Mouse (Mus musculus): ENCODE results near the gene Fa2h. TPM values are rescaled to one million over a fixed set of nuclear protein-coding genes. Genes with fewer than 3 reads are reported as not detected.
A peak's percentile ranks its signal among the peaks of the same experiment; 100 is the strongest.

The Fa2h gene
- polyA plus RNA-seq, 1 experiment from 2014 or later: 0.13 TPM

GRCm38 (mm10) chr8:111363489-111363888 is 30.1 kb downstream of the Fa2h start:
- WGBS: 75% methylated on average over 8 of the region's 8 CpGs

GRCm38 (mm10) chr8:111360579-111361209 is 32.9 kb downstream of the Fa2h start:
- Histone ChIP-seq H3K4me3 (ENCODE audit: low read length) (no peak overlapping the region), H3K36me3 (ENCODE audit: control insufficient read depth, insufficient read depth, low read length) (no peaks in the 10 kb centered on the region), H3K9me3 (ENCODE audit: control insufficient read depth, low read length) (no peaks in the 10 kb centered on the region), H3K27ac (ENCODE audit: low read length) (no peak overlapping the region), H3K4me1 (replicated peaks; ENCODE audit: control insufficient read depth, insufficient read depth, low read length) (no peaks in the 10 kb centered on the region), H3K4me2 (ENCODE audit: low read depth, low read length) (no peak overlapping the region), H3K9ac (ENCODE audit: low read length) (no peak overlapping the region), H3K27me3 (ENCODE audit: control insufficient read depth, insufficient read depth, low read depth, low read length) (no peaks in the 10 kb centered on the region)
- WGBS: 54% methylated on average over 7 of the region's 7 CpGs
- peak; percentile 49; the same call in 1 of the 2 replicates for ATAC-seq (ENCODE audit: low read depth)

More at GRCm38 (mm10) chr8:111363489-111363888, 30.1 kb downstream of the Fa2h start:
- Histone ChIP-seq H3K9ac (ENCODE audit: low read length) (no peak overlapping the region), H3K4me2 (ENCODE audit: low read depth, low read length) (no peak overlapping the region), H3K4me3 (ENCODE audit: low read length) (no peak overlapping the region), H3K9me3 (ENCODE audit: control insufficient read depth, low read length) (no peaks in the 10 kb centered on the region), H3K27me3 (ENCODE audit: control insufficient read depth, insufficient read depth, low read depth, low read length) (no peaks in the 10 kb centered on the region), H3K36me3 (ENCODE audit: control insufficient read depth, insufficient read depth, low read length) (no peaks in the 10 kb centered on the region), H3K4me1 (replicated peaks; ENCODE audit: control insufficient read depth, insufficient read depth, low read length) (no peaks in the 10 kb centered on the region), H3K27ac (ENCODE audit: low read length) (no peak overlapping the region)
- no peak for ATAC-seq (ENCODE audit: low read depth)

- Histone ChIP-seq H3K9me3 (ENCODE audit: control insufficient read depth, low read length) (no peaks in the 10 kb centered on the region), H3K4me3 (ENCODE audit: low read length) (no peak overlapping the region), H3K4me2 (ENCODE audit: low read depth, low read length) (no peak overlapping the region), H3K9ac (ENCODE audit: low read length) (no peak overlapping the region), H3K36me3 (ENCODE audit: control insufficient read depth, insufficient read depth, low read length) (no peaks in the 10 kb centered on the region), H3K27ac (ENCODE audit: low read length) (no peak overlapping the region), H3K27me3 (ENCODE audit: control insufficient read depth, insufficient read depth, low read depth, low read length) (no peaks in the 10 kb centered on the region), H3K4me1 (replicated peaks; ENCODE audit: control insufficient read depth, insufficient read depth, low read length) (no peaks in the 10 kb centered on the region)
- no peak for ATAC-seq (ENCODE audit: low read depth)
- 57% methylated on average over 5 of the region's 5 CpGs for WGBS
Measured at GRCm38 (mm10) chr8:111359936-111360335, 33.7 kb downstream of the Fa2h start.

GRCm38 (mm10) chr8:111358905-111359304 is 34.7 kb downstream of the Fa2h start:
- no peaks in the 10 kb centered on the region for H3K4me1 ChIP-seq (replicated peaks; ENCODE audit: control insufficient read depth, insufficient read depth, low read length)
- H3K9ac ChIP-seq (ENCODE audit: low read length): no peak overlapping the region
- no peaks in the 10 kb centered on the region for H3K9me3 ChIP-seq (ENCODE audit: control insufficient read depth, low read length)
- 39% methylated on average over 1 of the region's 1 CpGs for WGBS
- H3K4me2 ChIP-seq (ENCODE audit: low read depth, low read length): no peak overlapping the region
- ATAC-seq (ENCODE audit: low read depth): no peak
- H3K4me3 ChIP-seq (ENCODE audit: low read length): no peak overlapping the region
- no peak overlapping the region for H3K27ac ChIP-seq (ENCODE audit: low read length)
- no peaks in the 10 kb centered on the region for H3K27me3 ChIP-seq (ENCODE audit: control insufficient read depth, insufficient read depth, low read depth, low read length)
- no peaks in the 10 kb centered on the region for H3K36me3 ChIP-seq (ENCODE audit: control insufficient read depth, insufficient read depth, low read length)

- Histone ChIP-seq H3K4me3 (ENCODE audit: low read length) (no peak overlapping the region), H3K4me1 (replicated peaks; ENCODE audit: control insufficient read depth, insufficient read depth, low read length) (no peaks in the 10 kb centered on the region), H3K9me3 (ENCODE audit: control insufficient read depth, low read length) (no peaks in the 10 kb centered on the region), H3K27me3 (ENCODE audit: control insufficient read depth, insufficient read depth, low read depth, low read length) (no peaks in the 10 kb centered on the region), H3K36me3 (ENCODE audit: control insufficient read depth, insufficient read depth, low read length) (no peaks in the 10 kb centered on the region), H3K27ac (ENCODE audit: low read length) (no peak overlapping the region), H3K9ac (ENCODE audit: low read length) (no peak overlapping the region), H3K4me2 (ENCODE audit: low read depth, low read length) (no peak overlapping the region)
- no peak for ATAC-seq (ENCODE audit: low read depth)
- 84% methylated on average over 4 of the region's 4 CpGs for WGBS
Measured at GRCm38 (mm10) chr8:111357433-111357832, 36.2 kb downstream of the Fa2h start.

GRCm38 (mm10) chr8:111353497-111353896 is 40.1 kb downstream of the Fa2h start:
- Histone ChIP-seq H3K9ac (ENCODE audit: low read length) (no peak overlapping the region), H3K4me1 (replicated peaks; ENCODE audit: control insufficient read depth, insufficient read depth, low read length) (no peaks in the 10 kb centered on the region), H3K36me3 (ENCODE audit: control insufficient read depth, insufficient read depth, low read length) (no peaks in the 10 kb centered on the region), H3K4me3 (ENCODE audit: low read length) (no peak overlapping the region), H3K9me3 (ENCODE audit: control insufficient read depth, low read length) (no peaks in the 10 kb centered on the region), H3K27me3 (ENCODE audit: control insufficient read depth, insufficient read depth, low read depth, low read length) (no peaks in the 10 kb centered on the region), H3K4me2 (ENCODE audit: low read depth, low read length) (no peak overlapping the region), H3K27ac (ENCODE audit: low read length) (no peak overlapping the region)
- ATAC-seq (ENCODE audit: low read depth): no peak
- WGBS: 79% methylated on average over 9 of the region's 9 CpGs

- H3K27me3 ChIP-seq (ENCODE audit: control insufficient read depth, insufficient read depth, low read depth, low read length): no peaks in the 10 kb centered on the region
- no peaks in the 10 kb centered on the region for H3K4me1 ChIP-seq (replicated peaks; ENCODE audit: control insufficient read depth, insufficient read depth, low read length)
- no peak overlapping the region for H3K4me2 ChIP-seq (ENCODE audit: low read depth, low read length)
- no peaks in the 10 kb centered on the region for H3K9me3 ChIP-seq (ENCODE audit: control insufficient read depth, low read length)
- no peak for ATAC-seq (ENCODE audit: low read depth)
- H3K4me3 ChIP-seq (ENCODE audit: low read length): no peak overlapping the region
- no peak overlapping the region for H3K9ac ChIP-seq (ENCODE audit: low read length)
- WGBS: 79% methylated on average over 5 of the region's 5 CpGs
- no peaks in the 10 kb centered on the region for H3K36me3 ChIP-seq (ENCODE audit: control insufficient read depth, insufficient read depth, low read length)
- H3K27ac ChIP-seq (ENCODE audit: low read length): no peak overlapping the region
Measured at GRCm38 (mm10) chr8:111352289-111352688, 41.3 kb downstream of the Fa2h start.

- Histone ChIP-seq H3K27ac (ENCODE audit: low read length) (no peak overlapping the region), H3K4me1 (replicated peaks; ENCODE audit: control insufficient read depth, insufficient read depth, low read length) (no peaks in the 10 kb centered on the region), H3K4me3 (ENCODE audit: low read length) (no peak overlapping the region), H3K27me3 (ENCODE audit: control insufficient read depth, insufficient read depth, low read depth, low read length) (no peaks in the 10 kb centered on the region), H3K36me3 (ENCODE audit: control insufficient read depth, insufficient read depth, low read length) (no peaks in the 10 kb centered on the region), H3K9me3 (ENCODE audit: control insufficient read depth, low read length) (no peaks in the 10 kb centered on the region), H3K4me2 (ENCODE audit: low read depth, low read length) (no peak overlapping the region), H3K9ac (ENCODE audit: low read length) (no peak overlapping the region)
- ATAC-seq (ENCODE audit: low read depth): no peak
- 78% methylated on average over 6 of the region's 6 CpGs for WGBS
Measured at GRCm38 (mm10) chr8:111350577-111350976, 43.0 kb downstream of the Fa2h start.

GRCm38 (mm10) chr8:111343225-111343624 is 50.4 kb downstream of the Fa2h start:
- no peak overlapping the region for H3K9ac ChIP-seq (ENCODE audit: low read length)

More at GRCm38 (mm10) chr8:111343225-111343624, 50.4 kb downstream of the Fa2h start:
- Histone ChIP-seq H3K36me3 (ENCODE audit: control insufficient read depth, insufficient read depth, low read length) (no peaks in the 10 kb centered on the region), H3K4me3 (ENCODE audit: low read length) (no peak overlapping the region), H3K4me2 (ENCODE audit: low read depth, low read length) (no peak overlapping the region), H3K27me3 (ENCODE audit: control insufficient read depth, insufficient read depth, low read depth, low read length) (no peaks in the 10 kb centered on the region), H3K4me1 (replicated peaks; ENCODE audit: control insufficient read depth, insufficient read depth, low read length) (peaks cover 4% of the 10 kb centered on the region; the same call in 1 of the 2 replicates), H3K27ac (ENCODE audit: low read length) (no peak overlapping the region), H3K9me3 (ENCODE audit: control insufficient read depth, low read length) (no peaks in the 10 kb centered on the region)
- WGBS: 9% methylated on average over 5 of the region's 5 CpGs
- ATAC-seq (ENCODE audit: low read depth): peak; percentile 73
